Mouse (Mus musculus) left cerebral cortex, postnatal 4 days (tissue): Measurements from ENCODE around the gene Pde2a. TPM values are rescaled to one million over a fixed set of nuclear protein-coding genes. Genes with fewer than 3 reads are reported as not detected.
"Not testable (repeated sequence)": the region's sequence is repeated elsewhere in the genome, so short reads cannot be mapped to it uniquely, and the experiment has no call there.

Experiments
- DNase-seq: peaks from one replicate; pipeline ENCODE4 v3.0.0-alpha.2; 2022
- intact Hi-C: fragments of 180-260 bp; cut with DNase I; formaldehyde crosslinking; loops from one replicate; pipeline ENCODE4 v1.15.1; 2025
- microRNA-seq: library from miRNA; unstranded; fragments of <30 nt; microRNA quantifications from one replicate; pipeline ENCODE4 v1.2.0, GENCODE M21; 2022
- total RNA-seq, 2 experiments: library from RNA; stranded (reverse); gene quantifications; 2 replicates each; pipeline ENCODE4 v1.2.3; 2021

Gene Pde2a
- total RNA-seq, 2 experiments from 2014 or later = 173 to 179 TPM

- intact Hi-C loops = no loop called here
- DNase-seq = no peak
Measured at GRCm38 (mm10) chr7:101550686-101551485, 129.4 kb downstream of the Pde2a start.

- intact Hi-C loops = no loop called here
- DNase-seq = no peak
Measured at GRCm38 (mm10) chr7:101551530-101551929, 130.0 kb downstream of the Pde2a start.

- DNase-seq, intact Hi-C loops: not testable (repeated sequence)
Measured at GRCm38 (mm10) chr7:101555473-101555872, 134.0 kb downstream of the Pde2a start.

GRCm38 (mm10) chr7:101557391-101557790 lies 135.9 kb downstream of the Pde2a start:
- no peak for DNase-seq
- intact Hi-C loops = no loop called here

- DNase-seq, intact Hi-C loops: not testable (repeated sequence)
Measured at GRCm38 (mm10) chr7:101559393-101559792, 137.9 kb downstream of the Pde2a start.

Small RNA genes within 50 kb of the gene (microRNA-seq; reads per million reads assigned to microRNA genes)
- 30,333 reads per million, percentile 99 among the genes with 10 or more reads in this experiment for gene Mir139

Other genes with a start within 250 kb of the Pde2a start
- gene Atg16l2, start 119.4 kb upstream of the Pde2a start, total RNA-seq = 10 to 100 TPM; 34.2 to 36.0 TPM
- 10 to 100 TPM; 13.2 to 14.6 TPM for gene Stard10, start 104.6 kb upstream of the Pde2a start, total RNA-seq
- gene Arap1, start 73.6 kb upstream of the Pde2a start, total RNA-seq = 10 to 100 TPM; 21.1 to 21.9 TPM
- gene Gm45837, start 10.8 kb upstream of the Pde2a start, total RNA-seq = 1 to 10 TPM in 1 of 2 experiments, not detected in 1; 6.6 TPM
- gene Art2b, start 163.9 kb downstream of the Pde2a start, total RNA-seq = not detected
- 10 to 100 TPM; 43.4 to 45.2 TPM for gene Clpb, start 241.9 kb downstream of the Pde2a start, total RNA-seq